Mouse (Mus musculus): ENCODE results near the gene Fam171b. TPM values are rescaled to one million over a fixed set of nuclear protein-coding genes. Genes with fewer than 3 reads are reported as not detected.

Gene Fam171b
- polyA plus RNA-seq, 1 experiment, result 0.09 TPM

- TF ChIP-seq CTCF (IDR thresholded peaks at IDR 0.05; ENCODE audit: low read depth, low read length) (no peak), POLR2A (IDR thresholded peaks at IDR 0.05; ENCODE audit: borderline replicate concordance, low read depth, low read length) (no peak)
- Histone ChIP-seq H3K4me3 (ENCODE audit: insufficient read depth, low read length) (no peak overlapping the region), H3K4me1 (ENCODE audit: control insufficient read depth, insufficient read depth, low read length) (no peaks in the 10 kb centered on the region), H3K27ac (ENCODE audit: insufficient read depth, low read depth, low read length) (no peak overlapping the region)
Measured at GRCm38 (mm10) chr2:83883850-83884420, 71.5 kb downstream of the Fam171b start.

- no peak for TF ChIP-seq CTCF (IDR thresholded peaks at IDR 0.05; ENCODE audit: low read depth, low read length)
- TF ChIP-seq POLR2A (IDR thresholded peaks at IDR 0.05; ENCODE audit: borderline replicate concordance, low read depth, low read length), result no peak
- Histone ChIP-seq H3K4me1 (ENCODE audit: control insufficient read depth, insufficient read depth, low read length) (no peaks in the 10 kb centered on the region), H3K4me3 (ENCODE audit: insufficient read depth, low read length) (no peak overlapping the region), H3K27ac (ENCODE audit: insufficient read depth, low read depth, low read length) (no peak overlapping the region)
Measured at GRCm38 (mm10) chr2:83893701-83894100, 81.3 kb downstream of the Fam171b start.

- no peak for TF ChIP-seq POLR2A (IDR thresholded peaks at IDR 0.05; ENCODE audit: borderline replicate concordance, low read depth, low read length)
- no peak for TF ChIP-seq CTCF (IDR thresholded peaks at IDR 0.05; ENCODE audit: low read depth, low read length)
- H3K27ac ChIP-seq (ENCODE audit: insufficient read depth, low read depth, low read length), result no peak overlapping the region
- no peak overlapping the region for H3K4me3 ChIP-seq (ENCODE audit: insufficient read depth, low read length)
- no peaks in the 10 kb centered on the region for H3K4me1 ChIP-seq (ENCODE audit: control insufficient read depth, insufficient read depth, low read length)
Measured at GRCm38 (mm10) chr2:83901896-83902540, 89.6 kb downstream of the Fam171b start.

GRCm38 (mm10) chr2:83929478-83930088 is 117.1 kb downstream of the Fam171b start:
- TF ChIP-seq POLR2A (IDR thresholded peaks at IDR 0.05; ENCODE audit: borderline replicate concordance, low read depth, low read length) (no peak), CTCF (IDR thresholded peaks at IDR 0.05; ENCODE audit: low read depth, low read length) (no peak)
- Histone ChIP-seq H3K4me3 (ENCODE audit: insufficient read depth, low read length) (no peak overlapping the region), H3K27ac (ENCODE audit: insufficient read depth, low read depth, low read length) (peak overlapping the region; percentile 51), H3K4me1 (ENCODE audit: control insufficient read depth, insufficient read depth, low read length) (peaks cover 10% of the 10 kb centered on the region)

Other genes starting within 250 kb of the Fam171b start
- gene Zc3h15, start 168.2 kb upstream of the Fam171b start, polyA plus RNA-seq (2012; ENCODE audit: insufficient read depth, insufficient read length, missing spikeins), result 79.0 and 82.7 TPM in 2 replicates
- 93.4 and 93.5 TPM in 2 replicates for gene Itgav, start 88.2 kb upstream of the Fam171b start, polyA plus RNA-seq (2012; ENCODE audit: insufficient read depth, insufficient read length, missing spikeins)
- not detected in 2 replicates for gene Zswim2, start 128.6 kb downstream of the Fam171b start, polyA plus RNA-seq (2012; ENCODE audit: insufficient read depth, insufficient read length, missing spikeins)
- gene Gm13698, start 143.1 kb downstream of the Fam171b start, polyA plus RNA-seq (2012; ENCODE audit: insufficient read depth, insufficient read length, missing spikeins), result not detected in 2 replicates
- not detected in 2 replicates for gene Gm13693, start 148.9 kb downstream of the Fam171b start, polyA plus RNA-seq (2012; ENCODE audit: insufficient read depth, insufficient read length, missing spikeins)
- gene Gm13695, start 154.7 kb downstream of the Fam171b start, polyA plus RNA-seq (2012; ENCODE audit: insufficient read depth, insufficient read length, missing spikeins), result not detected in 2 replicates
- gene Gm13696, start 160.5 kb downstream of the Fam171b start, polyA plus RNA-seq (2012; ENCODE audit: insufficient read depth, insufficient read length, missing spikeins), result not detected in 2 replicates
- not detected in 2 replicates for gene Gm13694, start 166.3 kb downstream of the Fam171b start, polyA plus RNA-seq (2012; ENCODE audit: insufficient read depth, insufficient read length, missing spikeins)
- gene Gm13697, start 172.1 kb downstream of the Fam171b start, polyA plus RNA-seq (2012; ENCODE audit: insufficient read depth, insufficient read length, missing spikeins), result not detected in 2 replicates
- gene Gm13691, start 177.9 kb downstream of the Fam171b start, polyA plus RNA-seq (2012; ENCODE audit: insufficient read depth, insufficient read length, missing spikeins), result not detected in 2 replicates